Mouse (Mus musculus) adrenal gland, adult 10 weeks (tissue): ENCODE measurements around the gene Gm3604. TPM values are rescaled to one million over a fixed set of nuclear protein-coding genes. Genes with fewer than 3 reads are reported as not detected.

Experiments used
- polyA plus RNA-seq: library from polyadenylated mRNA; stranded (reverse); fragments of 350-450 nt; fragmentation: Illumina TruSeq; extraction: RNeasy Lipid Tissue Mini Kit (QIAGEN cat#74804); gene quantifications from one replicate; pipeline ENCODE4 v1.2.3, GENCODE M21; 2014; ENCODE audit warnings: low read depth, low replicate concordance

Gene Gm3604
- 11.9 TPM for polyA plus RNA-seq

DNA sequence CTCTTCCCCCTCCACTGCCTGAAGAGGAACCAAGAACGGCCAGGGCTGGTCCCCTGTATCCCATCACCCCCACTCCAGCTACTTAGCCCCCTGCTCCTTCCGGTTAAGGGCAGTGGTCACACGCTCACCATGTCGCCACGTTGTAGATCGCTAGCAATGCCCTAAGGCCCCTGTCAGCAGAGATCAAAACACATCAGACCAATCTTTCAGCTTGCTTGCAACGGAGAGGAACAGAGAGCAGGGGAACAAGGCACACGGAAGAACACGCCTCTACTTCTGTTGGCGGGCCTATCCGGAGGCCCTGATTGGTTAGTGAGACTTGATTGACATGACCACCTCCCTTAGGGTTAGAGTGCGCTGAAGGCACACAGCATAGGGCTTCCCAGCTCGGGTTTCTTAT, at the start of gene Gm3604:
Gm3604 (minus strand) TSS at position 226 of the 400 bp plus-strand sequence.

Other genes starting within 250 kb of the Gm3604 start
- 39.5 TPM for gene Gm49359, start 83.7 kb upstream of the Gm3604 start, polyA plus RNA-seq
- 14.1 TPM for gene Zfp935, start 175.3 kb upstream of the Gm3604 start, polyA plus RNA-seq
- gene Zfp934, start 188.0 kb upstream of the Gm3604 start, polyA plus RNA-seq, result 18.5 TPM
- 5.2 TPM for gene 6720489N17Rik, start 241.0 kb upstream of the Gm3604 start, polyA plus RNA-seq